Mouse (Mus musculus) brain, embryonic 18.5 days (tissue): ENCODE measurements around the gene Ntrk2.
A peak's percentile ranks its signal among the peaks of the same experiment; 100 is the strongest.

ENCODE experiments used
- DNase-seq: peaks from one replicate; pipeline ENCODE4 v3.0.0-alpha.2; 2012; ENCODE audit warnings: low read depth, low spot score

Ntrk2 gene

GRCm38 (mm10) chr13:58806397-58806892, at the start of gene Ntrk2:
Ntrk2 (plus strand) TSS chr13:58806569.
- peak; percentile 84 for DNase-seq

- no peak for DNase-seq
Observed at GRCm38 (mm10) chr13:58761003-58761630, 45.3 kb upstream of the Ntrk2 start.

- DNase-seq, result no peak
Observed at GRCm38 (mm10) chr13:58768258-58768657, 38.1 kb upstream of the Ntrk2 start.

GRCm38 (mm10) chr13:58769438-58769837, 36.9 kb upstream of the Ntrk2 start:
- DNase-seq, result no peak

- DNase-seq, result no peak
Observed at GRCm38 (mm10) chr13:58779261-58779660, 27.1 kb upstream of the Ntrk2 start.

GRCm38 (mm10) chr13:58786476-58786875, 19.9 kb upstream of the Ntrk2 start:
- DNase-seq, result no peak

- no peak for DNase-seq
Observed at GRCm38 (mm10) chr13:58790741-58791140, 15.6 kb upstream of the Ntrk2 start.

GRCm38 (mm10) chr13:58797386-58797785, 9.0 kb upstream of the Ntrk2 start:
- DNase-seq, result no peak

- DNase-seq, result no peak
Observed at GRCm38 (mm10) chr13:58801291-58801690, 5.1 kb upstream of the Ntrk2 start.

- no peak for DNase-seq
Observed at GRCm38 (mm10) chr13:58803882-58804281, 2.5 kb upstream of the Ntrk2 start.

- DNase-seq, result no peak
Observed at GRCm38 (mm10) chr13:58805833-58806232, 536 bp upstream of the Ntrk2 start.

- no peak for DNase-seq
Observed at GRCm38 (mm10) chr13:58806896-58807628, 693 bp downstream of the Ntrk2 start.

- peak; percentile 84 for DNase-seq
Observed at GRCm38 (mm10) chr13:58807629-58808363, 1.4 kb downstream of the Ntrk2 start.

GRCm38 (mm10) chr13:58808381-58808821, 2.0 kb downstream of the Ntrk2 start:
- DNase-seq, result no peak

- no peak for DNase-seq
Observed at GRCm38 (mm10) chr13:58809930-58810329, 3.6 kb downstream of the Ntrk2 start.

- DNase-seq, result no peak
Observed at GRCm38 (mm10) chr13:58824752-58825151, 18.4 kb downstream of the Ntrk2 start.

- DNase-seq, result no peak
Observed at GRCm38 (mm10) chr13:58826356-58827197, 20.2 kb downstream of the Ntrk2 start.

GRCm38 (mm10) chr13:58831999-58832398, 25.6 kb downstream of the Ntrk2 start:
- no peak for DNase-seq

GRCm38 (mm10) chr13:58834726-58835125, 28.4 kb downstream of the Ntrk2 start:
- DNase-seq, result no peak

- no peak for DNase-seq
Observed at GRCm38 (mm10) chr13:58836891-58837290, 30.5 kb downstream of the Ntrk2 start.

- DNase-seq, result no peak
Observed at GRCm38 (mm10) chr13:58838110-58838509, 31.7 kb downstream of the Ntrk2 start.
